In the genomic region with DNA sequence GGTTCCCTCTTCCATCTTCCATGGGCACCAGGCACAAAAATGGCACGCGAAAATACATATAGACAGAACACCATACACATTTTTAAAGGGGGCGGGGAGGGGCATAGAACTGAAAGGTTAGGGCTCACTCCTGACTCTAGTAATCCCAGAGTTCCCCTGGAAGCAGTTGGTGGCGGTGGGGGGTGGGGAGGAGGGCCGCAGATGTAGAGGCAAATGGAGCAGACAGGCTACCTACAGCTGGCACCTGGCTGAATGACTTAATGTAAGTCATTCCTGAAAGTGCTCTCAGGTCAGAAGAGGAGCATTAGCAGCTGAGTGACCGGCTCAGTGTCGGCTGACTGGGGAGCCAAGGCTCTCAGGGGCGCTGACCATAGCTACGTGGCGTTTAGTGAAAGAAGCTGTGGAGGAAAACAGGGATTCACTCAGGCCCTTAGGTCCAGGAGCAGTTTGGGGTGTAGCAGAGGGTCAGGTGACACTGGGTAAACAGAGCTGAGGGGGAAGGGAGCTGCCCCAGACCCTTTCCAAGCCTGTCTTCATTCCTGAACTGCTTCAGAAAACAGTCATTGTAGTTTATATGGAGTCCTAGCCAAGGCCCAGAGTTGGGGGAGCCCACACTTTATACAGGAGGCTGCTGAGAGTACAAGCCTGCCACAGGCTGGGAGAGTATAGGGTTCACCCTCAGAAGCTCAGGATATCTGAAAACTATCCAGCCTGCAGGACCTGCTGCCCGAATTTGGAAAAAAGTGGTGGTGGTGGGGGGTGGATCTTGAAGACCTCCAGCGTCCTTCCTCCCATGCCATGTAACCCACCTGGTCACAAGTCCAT, we compare ENCODE assay signal across 11 mouse cellular contexts. TPM values are rescaled to one million over a fixed set of nuclear protein-coding genes. Genes with fewer than 3 reads are reported as not detected.
A peak's percentile ranks its signal among the peaks of the same experiment; 100 is the strongest.
DNase-seq lines count a peak whose midpoint lies in the region; ATAC-seq and TF ChIP-seq lines count a peak whose summit lies in the region.
"Had no signal": no experiment of that assay in that cellular context is flagged by ENCODE, and none has a peak within 500 bp of the region (broad histone marks: within the 10 kb centered on the region; RNA-seq: fewer than 3 reads in every experiment).

No protein-coding gene starts in this region.

- H3K9ac ChIP-seq in heart, adult 2 months (ENCODE audit: low read depth, low read length): peak overlapping the region; percentile 66
- peak overlapping the region; percentile 58 for H3K9ac ChIP-seq in lung, embryonic 15.5 days
- H3K9ac ChIP-seq in intestine, embryonic 14.5 days (ENCODE audit: low read length): no peak overlapping the region

- no peak for TF ChIP-seq EP300 in heart, adult 2 months (IDR thresholded peaks at IDR 0.05; ENCODE audit: insufficient read depth, low read depth, low read length)

- H3K4me3 ChIP-seq in heart, adult 2 months: no peak overlapping the region
- H3K4me3 ChIP-seq in lung, embryonic 15.5 days: peak overlapping the region; percentile 56
- no peak overlapping the region for H3K4me3 ChIP-seq in intestine, embryonic 14.5 days (ENCODE audit: low read depth, low read length)
- peak overlapping the region; percentile 52; the same call in 1 of the 2 replicates for H3K4me3 ChIP-seq in small intestine, adult 2 months (ENCODE audit: low read depth, low read length)

- peak in 1 of 2 experiments; percentile 27 for DNase-seq in heart, adult 2 months
- no peak for DNase-seq in heart, postnatal 4 days
- DNase-seq in lung, postnatal 14 days: no peak
- no peak for DNase-seq in intestine, embryonic 14.5 days (ENCODE audit: low spot score)
- DNase-seq in testis, postnatal 10 days (ENCODE audit: low spot score): no peak
- DNase-seq in Muller cell, postnatal 12 days (ENCODE audit: inconsistent ontology term): no peak
- DNase-seq: cerebellum, adult 8-10 months had no signal

- no peaks in the 10 kb centered on the region for H3K27me3 ChIP-seq in heart, adult 2 months (ENCODE audit: control insufficient read depth, insufficient read depth, low read length)
- H3K27me3 ChIP-seq in lung, embryonic 15.5 days: no peaks in the 10 kb centered on the region
- H3K27me3 ChIP-seq in intestine, embryonic 14.5 days (replicated peaks; ENCODE audit: control insufficient read depth, insufficient read depth, low read length): no peaks in the 10 kb centered on the region
- no peaks in the 10 kb centered on the region for H3K27me3 ChIP-seq in small intestine, adult 2 months (ENCODE audit: control insufficient read depth, insufficient read depth, low read length)

- no peak for TF ChIP-seq POLR2A in heart, adult 2 months (IDR thresholded peaks at IDR 0.05; ENCODE audit: insufficient read depth, low read depth, low read length)
- TF ChIP-seq POLR2A in small intestine, adult 2 months (IDR thresholded peaks at IDR 0.05; ENCODE audit: low read depth, low read length): no peak

- 75% methylated on average over 12 of the region's 12 CpGs for WGBS in heart, adult 2 months
- 43% methylated on average over 12 of the region's 12 CpGs for WGBS in lung, embryonic 15.5 days
- WGBS in intestine, embryonic 14.5 days: 38% methylated on average over 12 of the region's 12 CpGs
- 75% methylated on average over 12 of the region's 12 CpGs for WGBS in small intestine, adult 2 months

- H3K4me1 ChIP-seq in heart, adult 2 months (ENCODE audit: control insufficient read depth, insufficient read depth, low read length): peaks cover 18% of the 10 kb centered on the region
- H3K4me1 ChIP-seq in lung, embryonic 15.5 days: peaks cover 46% of the 10 kb centered on the region
- peaks cover 29% of the 10 kb centered on the region for H3K4me1 ChIP-seq in intestine, embryonic 14.5 days (replicated peaks; ENCODE audit: control insufficient read depth, insufficient read depth, low read length)
- H3K4me1 ChIP-seq in small intestine, adult 2 months (ENCODE audit: control insufficient read depth, insufficient read depth, insufficient read length, low read length): peaks cover 13% of the 10 kb centered on the region

- H3K27ac ChIP-seq in heart, adult 2 months: peak overlapping the region; percentile 96
- peak overlapping the region; percentile 100 for H3K27ac ChIP-seq in lung, embryonic 15.5 days
- peak overlapping the region; percentile 54; the same call in 1 of the 2 replicates for H3K27ac ChIP-seq in intestine, embryonic 14.5 days (ENCODE audit: low read depth)
- H3K27ac ChIP-seq in small intestine, adult 2 months (ENCODE audit: insufficient read depth, low read depth, low read length): no peak overlapping the region

- H3K36me3 ChIP-seq in heart, adult 2 months (ENCODE audit: control insufficient read depth, insufficient read depth, low read length): no peaks in the 10 kb centered on the region
- peaks cover 20% of the 10 kb centered on the region for H3K36me3 ChIP-seq in lung, embryonic 15.5 days
- peaks cover 24% of the 10 kb centered on the region for H3K36me3 ChIP-seq in intestine, embryonic 14.5 days (ENCODE audit: control insufficient read depth, insufficient read depth, low read length)
- no peaks in the 10 kb centered on the region for H3K36me3 ChIP-seq in small intestine, adult 2 months (ENCODE audit: control insufficient read depth, insufficient read depth, low read length)

- peaks cover 2% of the 10 kb centered on the region; the same call in 1 of the 2 replicates for H3K79me2 ChIP-seq in heart, adult 2 months (replicated peaks; ENCODE audit: control insufficient read depth, insufficient read depth, low read length)

- H3K9me3 ChIP-seq in lung, embryonic 15.5 days: no peaks in the 10 kb centered on the region
- H3K9me3 ChIP-seq in intestine, embryonic 14.5 days (ENCODE audit: control insufficient read depth, low read length): no peaks in the 10 kb centered on the region

- ATAC-seq in lung, embryonic 15.5 days (ENCODE audit: borderline replicate concordance, extremely low read depth, low FRiP score, low TSS enrichment): no peak
- ATAC-seq in intestine, embryonic 14.5 days (replicated peaks; ENCODE audit: low FRiP score, low TSS enrichment, low read depth): no peak

- no peak for TF ChIP-seq CTCF in heart, adult 2 months (IDR thresholded peaks at IDR 0.05)
- TF ChIP-seq CTCF in small intestine, adult 2 months (IDR thresholded peaks at IDR 0.05; ENCODE audit: extremely low read depth, insufficient read length, insufficient replicate concordance, low read depth, low read length): no peak

- peak overlapping the region; percentile 87 for H3K4me2 ChIP-seq in lung, embryonic 15.5 days
- H3K4me2 ChIP-seq in intestine, embryonic 14.5 days (ENCODE audit: low read length): peak overlapping the region; percentile 95

- intact Hi-C loops in heart, adult 2 months (cut with DNase I): no loop called here

RNA-seq across cellular contexts. Expression of a gene that starts 10.9 kb away (rescaled TPM):
- total RNA-seq in heart, adult 2 months (2021): 1 to 10 TPM; 1.5 to 2.0 TPM
- polyA plus RNA-seq in heart, adult 2 months (2012; rRNA removed): 2.4 and 4.6 TPM in 2 replicates
- 1 to 10 TPM in 1 of 2 experiments, under 1 TPM in 1; 0.98 to 1.0 TPM for total RNA-seq in heart, postnatal 4 days (2021)
- polyA plus RNA-seq in lung, embryonic 15.5 days (2015; fragmentation: Nextera tagmentation; extraction: Ambion mirVana): 2.0 and 3.2 TPM in 2 replicates
- 13.3 and 13.5 TPM in 2 replicates for polyA plus RNA-seq in intestine, embryonic 14.5 days (2014; fragmentation: Nextera tagmentation; extraction: Ambion mirVana)
- polyA plus RNA-seq in small intestine, adult 2 months (2012; rRNA removed): 16.4 and 23.2 TPM in 2 replicates

RNA-seq across cellular contexts. Expression of a gene that starts 14.7 kb away (rescaled TPM):
- total RNA-seq in heart, adult 2 months (2021): 10 to 100 TPM; 18.1 to 20.3 TPM
- polyA plus RNA-seq in heart, adult 2 months (2012; rRNA removed): 19.9 and 26.9 TPM in 2 replicates
- total RNA-seq in heart, postnatal 4 days (2021): 10 to 100 TPM; 12.9 to 16.6 TPM
- 43.7 and 43.8 TPM in 2 replicates for polyA plus RNA-seq in lung, embryonic 15.5 days (2015; fragmentation: Nextera tagmentation; extraction: Ambion mirVana)
- 16.4 and 17.1 TPM in 2 replicates for polyA plus RNA-seq in intestine, embryonic 14.5 days (2014; fragmentation: Nextera tagmentation; extraction: Ambion mirVana)
- 5.9 and 6.7 TPM in 2 replicates for polyA plus RNA-seq in small intestine, adult 2 months (2012; rRNA removed)

RNA-seq across cellular contexts. Expression of a gene that starts 27.7 kb away (rescaled TPM):
- total RNA-seq in heart, adult 2 months (2021): not detected
- 0.06 TPM in 1 of 2 replicates, not detected in the other for polyA plus RNA-seq in heart, adult 2 months (2012; rRNA removed)
- total RNA-seq in heart, postnatal 4 days (2021): not detected
- 0.53 and 0.57 TPM in 2 replicates for polyA plus RNA-seq in lung, embryonic 15.5 days (2015; fragmentation: Nextera tagmentation; extraction: Ambion mirVana)
- 0.11 and 0.19 TPM in 2 replicates for polyA plus RNA-seq in intestine, embryonic 14.5 days (2014; fragmentation: Nextera tagmentation; extraction: Ambion mirVana)
- polyA plus RNA-seq in small intestine, adult 2 months (2012; rRNA removed): not detected in 2 replicates
- total RNA-seq: left cerebral cortex, postnatal 14 days had no signal
- polyA plus RNA-seq: neural tube, embryonic 14.5 days had no signal

RNA-seq across cellular contexts. Expression of a gene that starts 36.6 kb away (rescaled TPM):
- total RNA-seq in heart, adult 2 months (2021): 10 to 100 TPM; 17.0 to 19.4 TPM
- polyA plus RNA-seq in heart, adult 2 months (2012; rRNA removed): 37.8 and 47.9 TPM in 2 replicates
- total RNA-seq in heart, postnatal 4 days (2021): 10 to 100 TPM; 21.1 to 22.7 TPM
- polyA plus RNA-seq in lung, embryonic 15.5 days (2015; fragmentation: Nextera tagmentation; extraction: Ambion mirVana): 63.8 and 65.3 TPM in 2 replicates
- polyA plus RNA-seq in intestine, embryonic 14.5 days (2014; fragmentation: Nextera tagmentation; extraction: Ambion mirVana): 65.3 and 67.1 TPM in 2 replicates
- polyA plus RNA-seq in small intestine, adult 2 months (2012; rRNA removed): 38.0 and 67.0 TPM in 2 replicates

RNA-seq across cellular contexts. Expression of a gene that starts 38.1 kb away (rescaled TPM):
- total RNA-seq in heart, adult 2 months (2021): 10 to 100 TPM; 13.1 to 15.6 TPM
- polyA plus RNA-seq in heart, adult 2 months (2012; rRNA removed): 33.4 and 42.1 TPM in 2 replicates
- total RNA-seq in heart, postnatal 4 days (2021): 10 to 100 TPM; 26.8 to 29.9 TPM
- 74.1 and 78.1 TPM in 2 replicates for polyA plus RNA-seq in lung, embryonic 15.5 days (2015; fragmentation: Nextera tagmentation; extraction: Ambion mirVana)
- 52.3 and 53.6 TPM in 2 replicates for polyA plus RNA-seq in intestine, embryonic 14.5 days (2014; fragmentation: Nextera tagmentation; extraction: Ambion mirVana)
- polyA plus RNA-seq in small intestine, adult 2 months (2012; rRNA removed): 12.7 and 21.1 TPM in 2 replicates

Comparison
In these comparisons a context has a peak if more than half of its experiments do, and no peak if none do; other contexts are left out.
1. H3K4me3 ChIP-seq: peak in lung, embryonic 15.5 days (single experiment) and small intestine, adult 2 months (single experiment); none in heart, adult 2 months (single experiment) and intestine, embryonic 14.5 days (single experiment).